7 mouse cellular contexts compared by ENCODE assay signal in the genomic region with DNA sequence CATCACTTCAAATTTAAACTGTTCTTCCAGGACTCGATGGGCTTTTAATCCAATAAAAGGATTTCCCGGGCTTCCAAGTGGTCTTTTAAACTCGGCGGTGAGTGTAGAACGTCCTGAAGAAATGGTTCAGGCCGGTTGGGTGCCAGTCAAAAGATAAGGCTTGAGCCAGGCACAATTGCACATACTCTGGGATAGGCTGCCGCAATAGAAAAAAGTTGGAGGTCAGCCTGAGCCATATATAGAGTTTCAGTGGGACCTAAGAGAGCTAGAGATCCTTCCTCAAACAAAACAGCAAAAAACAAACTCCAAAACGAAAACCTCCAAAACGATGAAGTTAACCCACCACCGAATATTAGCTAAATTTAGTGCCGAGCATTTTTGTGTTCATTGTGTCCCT. TPM values are rescaled to one million over a fixed set of nuclear protein-coding genes. Genes with fewer than 3 reads are reported as not detected.
DNase-seq lines count a peak whose midpoint lies in the region; TF ChIP-seq lines count a peak whose summit lies in the region.

No protein-coding gene starts in this region.

- H3K4me1 ChIP-seq in cortical plate, adult 2 months (ENCODE audit: control insufficient read depth, insufficient read depth, low read length) = peaks cover 5% of the 10 kb centered on the region; the same call in 1 of the 2 replicates

- H3K27ac ChIP-seq in cortical plate, adult 2 months (ENCODE audit: insufficient read depth, low read length) = 0 out of 2 replicates have a peak overlapping the region, but pooled peaks have one; percentile 12
- H3K27ac ChIP-seq in macrophage = peak overlapping the region; percentile 68

- peak overlapping the region; percentile 91; the same call in 1 of the 2 replicates for H3K4me3 ChIP-seq in cortical plate, adult 2 months (ENCODE audit: insufficient read depth, low read length)
- no peak overlapping the region for H3K4me3 ChIP-seq in macrophage (ENCODE audit: inconsistent target)

- TF ChIP-seq CTCF in cortical plate, adult 2 months (IDR thresholded peaks at IDR 0.05; ENCODE audit: extremely low read depth, insufficient read depth, low read length) = no peak

- DNase-seq in MN1 (ENCODE audit: low spot score) = peak; percentile 36
- peak; percentile 57 to 71 for DNase-seq in heart, postnatal 10 days
- no peak for DNase-seq in thymus, postnatal 4 days
- no peak for DNase-seq in frontal cortex, postnatal 25 days (ENCODE audit: low spot score in 2 of 2)
- no peak for DNase-seq in left cerebral cortex, postnatal 14 days (ENCODE audit: low spot score in 2 of 2)

- no peak for TF ChIP-seq POLR2A in cortical plate, adult 2 months (IDR thresholded peaks at IDR 0.05; ENCODE audit: extremely low read depth, insufficient read depth, low read length)

- no peaks in the 10 kb centered on the region for H3K36me3 ChIP-seq in macrophage (ENCODE audit: inconsistent target)

- intact Hi-C loops in heart, postnatal 10 days (cut with DNase I) = loop anchor here (5.0 kb wide), 2 partner anchors 48 to 63 kb away; a partner anchor contains a TSS
- intact Hi-C loops in left cerebral cortex, postnatal 14 days (cut with DNase I) = no loop called here

- peaks cover 32% of the 10 kb centered on the region for H3K79me2 ChIP-seq in macrophage (ENCODE audit: inconsistent target)

- WGBS in macrophage (ENCODE audit: missing documents) = 74% methylated on average over 10 of the region's 11 CpGs

RNA-seq across cellular contexts. Expression of a gene that starts 0.7 kb away (rescaled TPM):
- polyA plus RNA-seq in cortical plate, adult 2 months (2012; rRNA removed) = 178 and 181 TPM in 2 replicates
- total RNA-seq in heart, postnatal 10 days (2021) = 100 to 1,000 TPM; 229 to 262 TPM
- 100 to 1,000 TPM in 16 of 26 experiments, 10 to 100 TPM in 10; 12.4 to 180 (median 116) TPM for total RNA-seq in macrophage (2018; cell fraction: chromatin; rRNA removed)
- total RNA-seq in macrophage (2018; cell fraction: cytosol; rRNA removed) = 100 to 1,000 TPM in 25 of 26 experiments, 10 to 100 TPM in 1; 99.3 to 249 (median 143) TPM
- total RNA-seq in macrophage (2018; cell fraction: nucleus; rRNA removed) = 100 to 1,000 TPM in 9 of 26 experiments, 10 to 100 TPM in 17; 32.2 to 149 (median 86.6) TPM
- 105 to 181 TPM (median 181 TPM) in 3 replicates for polyA plus RNA-seq in macrophage (2018)
- 100 to 1,000 TPM; 545 to 573 TPM for total RNA-seq in left cerebral cortex, postnatal 14 days (2021)

RNA-seq across cellular contexts. Expression of a gene that starts 30.0 kb away (rescaled TPM):
- polyA plus RNA-seq in cortical plate, adult 2 months (2012; rRNA removed) = 37.8 and 39.0 TPM in 2 replicates
- total RNA-seq in heart, postnatal 10 days (2021) = 10 to 100 TPM; 24.7 to 25.4 TPM
- 100 to 1,000 TPM in 14 of 26 experiments, 10 to 100 TPM in 12; 61.5 to 189 (median 101) TPM for total RNA-seq in macrophage (2018; cell fraction: chromatin; rRNA removed)
- total RNA-seq in macrophage (2018; cell fraction: cytosol; rRNA removed) = 10 to 100 TPM; 16.2 to 37.2 (median 29.8) TPM
- total RNA-seq in macrophage (2018; cell fraction: nucleus; rRNA removed) = 100 to 1,000 TPM in 8 of 26 experiments, 10 to 100 TPM in 18; 57.9 to 194 (median 86.7) TPM
- 16.8 to 41.7 TPM (median 25.7 TPM) in 3 replicates for polyA plus RNA-seq in macrophage (2018)
- total RNA-seq in left cerebral cortex, postnatal 14 days (2021) = 10 to 100 TPM; 41.4 to 42.6 TPM

RNA-seq across cellular contexts. Expression of a gene that starts 46.1 kb away (rescaled TPM):
- 9.8 and 11.6 TPM in 2 replicates for polyA plus RNA-seq in cortical plate, adult 2 months (2012; rRNA removed)
- 10 to 100 TPM; 10.4 to 13.3 TPM for total RNA-seq in heart, postnatal 10 days (2021)
- 10 to 100 TPM in 20 of 26 experiments, 1 to 10 TPM in 6; 6.2 to 38.3 (median 17.2) TPM for total RNA-seq in macrophage (2018; cell fraction: chromatin; rRNA removed)
- total RNA-seq in macrophage (2018; cell fraction: cytosol; rRNA removed) = 10 to 100 TPM; 11.3 to 18.3 (median 15.4) TPM
- 10 to 100 TPM in 21 of 26 experiments, 1 to 10 TPM in 5; 4.8 to 26.7 (median 14.4) TPM for total RNA-seq in macrophage (2018; cell fraction: nucleus; rRNA removed)
- polyA plus RNA-seq in macrophage (2018) = 10.2 to 17.3 TPM (median 14.7 TPM) in 3 replicates
- total RNA-seq in left cerebral cortex, postnatal 14 days (2021) = 10 to 100 TPM in 1 of 2 experiments, 1 to 10 TPM in 1; 6.0 to 10.0 TPM

Comparison
In these comparisons a context has a peak if more than half of its experiments do, and no peak if none do; other contexts are left out.
1. DNase-seq: peak in MN1 (single experiment) and heart, postnatal 10 days (2 of 2); none in thymus, postnatal 4 days (single experiment), frontal cortex, postnatal 25 days (0 of 2) and left cerebral cortex, postnatal 14 days (0 of 2).